Mouse (Mus musculus) hindbrain, embryonic 13.5 days (tissue): Measurements from ENCODE around the gene Mef2a. TPM values are rescaled to one million over a fixed set of nuclear protein-coding genes. Genes with fewer than 3 reads are reported as not detected.

Experiments
- ATAC-seq: fragments of 200-750 bp; cut with Nextera tagmentation; 2 replicates; pipeline ENCODE4 v1.8.0; 2017; ENCODE audit warnings: moderate TSS enrichment; ENCODE audit not compliant: low FRiP score
- H3K27ac ChIP-seq: fragments of 300-500 bp; sonication (generic); 2 replicates; pipeline ENCODE4 v1.5.1; 2015; ENCODE audit warnings: inconsistent platforms, mild to moderate bottlenecking, moderate library complexity
- H3K27me3 ChIP-seq: fragments of 300-500 bp; sonication (generic); 2 replicates; pipeline ENCODE4 v1.6.1; 2015; ENCODE audit warnings: mild to moderate bottlenecking, inconsistent platforms
- H3K36me3 ChIP-seq: fragments of 300-500 bp; sonication (generic); 2 replicates; pipeline ENCODE4 v1.6.1; 2015; ENCODE audit warnings: mild to moderate bottlenecking, inconsistent platforms
- H3K4me1 ChIP-seq: fragments of 300-500 bp; sonication (generic); replicated peaks from 2 replicates; pipeline ENCODE4 v1.6.1; 2015; ENCODE audit warnings: inconsistent platforms
- H3K4me2 ChIP-seq: fragments of 300-500 bp; sonication (generic); 2 replicates; pipeline ENCODE4 v1.6.1; 2015; ENCODE audit warnings: inconsistent platforms, mild to moderate bottlenecking, moderate library complexity
- H3K4me3 ChIP-seq: fragments of 300-500 bp; sonication (generic); 2 replicates; pipeline ENCODE4 v1.5.1; 2015; ENCODE audit warnings: mild to moderate bottlenecking, inconsistent platforms
- H3K9ac ChIP-seq: fragments of 300-500 bp; sonication (generic); 2 replicates; pipeline ENCODE4 v1.6.1; 2015; ENCODE audit warnings: mild to moderate bottlenecking, inconsistent platforms
- H3K9me3 ChIP-seq: fragments of 300-500 bp; sonication (generic); 2 replicates; pipeline ENCODE4 v1.6.1; 2016; ENCODE audit warnings: inconsistent platforms
- WGBS: fragments of 180-500 bp; shearing (Covaris S2); methylation state at CpG from one replicate; pipeline ENCODE4 v1.1.7; 2015; 5-methylcytosine and 5-hydroxymethylcytosine counted together
- polyA plus RNA-seq: library from polyadenylated mRNA; unstranded; fragments of >200 nt; fragmentation: Nextera tagmentation; extraction: Ambion mirVana; gene quantifications from 2 replicates; pipeline ENCODE4 v1.2.1, GENCODE M21; 2015

Gene Mef2a
- polyA plus RNA-seq, 1 experiment from 2014 or later: 37.8 TPM

GRCm38 (mm10) chr7:67213589-67213988 is 159.1 kb downstream of the Mef2a start:
- no peak for ATAC-seq
- Histone ChIP-seq H3K4me3 (no peak overlapping the region), H3K9me3 (no peaks in the 10 kb centered on the region), H3K27me3 (no peaks in the 10 kb centered on the region), H3K4me2 (no peak overlapping the region), H3K4me1 (peaks cover 7% of the 10 kb centered on the region; the same call in 1 of the 2 replicates), H3K27ac (no peak overlapping the region), H3K36me3 (no peaks in the 10 kb centered on the region), H3K9ac (no peak overlapping the region)
- WGBS: 96% methylated on average over 1 of the region's 1 CpGs

DNA sequence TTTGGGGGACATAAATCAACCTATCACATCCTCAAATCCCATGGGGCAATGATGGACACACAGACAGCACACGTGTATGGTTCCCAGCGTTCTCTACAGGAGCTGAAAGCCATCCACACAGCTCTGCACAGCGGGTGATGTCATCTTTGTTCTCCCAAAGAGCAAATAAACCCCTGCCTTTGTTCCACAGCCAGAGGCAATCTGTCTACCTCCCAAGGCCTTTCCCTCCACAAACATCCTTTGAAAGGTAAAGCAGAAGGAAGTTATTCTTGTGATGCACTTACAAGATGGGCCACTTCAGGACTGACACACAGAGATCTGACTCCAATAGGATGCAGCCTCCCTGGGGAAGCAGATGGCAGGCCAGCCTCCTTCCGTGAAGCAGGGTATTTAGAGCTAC is 160.7 kb downstream of the Mef2a start:
- Histone ChIP-seq H3K4me2 (no peak overlapping the region), H3K4me3 (no peak overlapping the region), H3K27me3 (no peaks in the 10 kb centered on the region), H3K4me1 (peaks cover 7% of the 10 kb centered on the region; the same call in 1 of the 2 replicates), H3K27ac (no peak overlapping the region), H3K9me3 (no peaks in the 10 kb centered on the region), H3K36me3 (no peaks in the 10 kb centered on the region), H3K9ac (no peak overlapping the region)
- no peak for ATAC-seq
- 29% methylated on average over 4 of the region's 4 CpGs for WGBS

- 15% methylated on average over 6 of the region's 6 CpGs for WGBS
- Histone ChIP-seq H3K4me1 (peaks cover 7% of the 10 kb centered on the region; the same call in 1 of the 2 replicates), H3K9me3 (no peaks in the 10 kb centered on the region), H3K9ac (no peak overlapping the region), H3K4me2 (no peak overlapping the region), H3K27ac (no peak overlapping the region), H3K36me3 (no peaks in the 10 kb centered on the region), H3K27me3 (no peaks in the 10 kb centered on the region), H3K4me3 (no peak overlapping the region)
- ATAC-seq: no peak
Measured at GRCm38 (mm10) chr7:67211341-67211740, 161.3 kb downstream of the Mef2a start.

GRCm38 (mm10) chr7:67210004-67210833 is 162.4 kb downstream of the Mef2a start:
- H3K9ac ChIP-seq: no peak overlapping the region
- H3K36me3 ChIP-seq: no peaks in the 10 kb centered on the region
- no peaks in the 10 kb centered on the region for H3K27me3 ChIP-seq
- H3K27ac ChIP-seq: no peak overlapping the region
- no peak overlapping the region for H3K4me2 ChIP-seq
- H3K9me3 ChIP-seq: no peaks in the 10 kb centered on the region
- WGBS: 68% methylated on average over 6 of the region's 6 CpGs
- H3K4me1 ChIP-seq: peaks cover 7% of the 10 kb centered on the region; the same call in 1 of the 2 replicates
- ATAC-seq: no peak
- H3K4me3 ChIP-seq: no peak overlapping the region

- Histone ChIP-seq H3K27me3 (no peaks in the 10 kb centered on the region), H3K4me2 (no peak overlapping the region), H3K9me3 (no peaks in the 10 kb centered on the region), H3K36me3 (no peaks in the 10 kb centered on the region), H3K4me3 (no peak overlapping the region), H3K9ac (no peak overlapping the region), H3K27ac (no peak overlapping the region), H3K4me1 (peaks cover 7% of the 10 kb centered on the region; the same call in 1 of the 2 replicates)
- ATAC-seq: no peak
- WGBS: 91% methylated on average over 1 of the region's 1 CpGs
Measured at GRCm38 (mm10) chr7:67208317-67208716, 164.3 kb downstream of the Mef2a start.

DNA sequence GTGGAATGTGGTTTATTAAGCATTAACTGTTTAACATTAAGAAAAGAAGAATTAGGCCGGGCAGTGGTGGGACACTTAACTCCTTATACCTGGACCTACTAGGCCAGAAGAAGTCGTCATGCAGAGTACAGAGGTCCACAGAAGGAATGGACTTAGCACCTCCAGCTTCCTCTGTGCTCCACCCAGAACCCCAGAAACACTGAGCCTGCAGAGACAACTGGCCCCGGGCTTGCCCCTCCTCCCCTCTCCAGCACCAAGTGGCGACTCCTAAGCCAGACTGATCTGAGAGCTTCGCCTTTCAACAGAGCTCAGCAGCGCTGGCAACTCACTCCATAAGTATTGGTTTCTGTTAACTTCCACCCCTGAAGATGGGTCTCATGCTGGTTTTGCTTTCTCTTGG is 165.0 kb downstream of the Mef2a start:
- Histone ChIP-seq H3K36me3 (no peaks in the 10 kb centered on the region), H3K4me1 (peaks cover 7% of the 10 kb centered on the region; the same call in 1 of the 2 replicates), H3K27ac (no peak overlapping the region), H3K4me3 (no peak overlapping the region), H3K4me2 (no peak overlapping the region), H3K27me3 (no peaks in the 10 kb centered on the region), H3K9me3 (no peaks in the 10 kb centered on the region), H3K9ac (no peak overlapping the region)
- ATAC-seq: no peak
- WGBS: 63% methylated on average over 6 of the region's 6 CpGs

GRCm38 (mm10) chr7:67206496-67206895 is 166.2 kb downstream of the Mef2a start:
- Histone ChIP-seq H3K9ac (no peak overlapping the region), H3K36me3 (no peaks in the 10 kb centered on the region), H3K27me3 (no peaks in the 10 kb centered on the region), H3K4me2 (no peak overlapping the region), H3K4me3 (no peak overlapping the region), H3K4me1 (no peaks in the 10 kb centered on the region), H3K9me3 (no peaks in the 10 kb centered on the region), H3K27ac (no peak overlapping the region)
- WGBS: 81% methylated on average over 10 of the region's 10 CpGs
- no peak for ATAC-seq

DNA sequence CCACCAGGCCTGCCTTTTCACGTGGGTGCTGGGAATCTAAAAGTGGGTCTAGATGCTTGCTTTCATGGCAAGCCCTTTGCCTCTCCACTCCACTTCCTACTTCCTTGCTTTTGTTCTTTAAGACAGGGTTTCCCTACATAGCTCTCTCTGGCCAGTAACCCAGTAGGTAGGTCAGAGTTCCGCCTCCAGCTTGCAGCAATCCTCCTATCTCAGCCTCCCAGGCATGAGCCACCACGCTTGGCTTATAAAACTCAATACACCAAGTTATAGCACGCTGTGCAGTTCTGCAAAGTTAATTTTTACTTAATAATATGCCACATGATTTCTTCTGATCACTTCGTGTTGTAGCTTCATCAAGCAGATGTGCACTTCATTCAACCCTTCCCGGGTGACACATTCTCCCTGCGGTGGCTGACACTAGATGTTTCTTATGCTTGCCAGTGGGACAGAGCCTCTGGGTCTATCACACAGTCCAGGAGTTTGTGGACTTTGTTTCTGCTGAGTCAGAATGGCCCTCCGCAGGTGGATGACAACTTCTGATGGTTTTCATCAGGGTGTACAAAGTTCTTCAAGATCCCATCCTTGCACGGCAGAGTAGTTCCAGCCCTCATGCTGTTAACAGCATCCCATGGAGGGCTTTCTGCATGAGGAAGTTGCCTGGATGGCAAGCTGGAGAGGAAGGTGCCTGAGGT is 166.8 kb downstream of the Mef2a start:
- H3K27ac ChIP-seq: no peak overlapping the region
- no peak overlapping the region for H3K9ac ChIP-seq
- ATAC-seq: no peak
- no peaks in the 10 kb centered on the region for H3K27me3 ChIP-seq
- H3K4me3 ChIP-seq: no peak overlapping the region
- H3K9me3 ChIP-seq: no peaks in the 10 kb centered on the region
- 91% methylated on average over 9 of the region's 9 CpGs for WGBS
- H3K4me2 ChIP-seq: no peak overlapping the region
- no peaks in the 10 kb centered on the region for H3K36me3 ChIP-seq
- H3K4me1 ChIP-seq: no peaks in the 10 kb centered on the region

DNA sequence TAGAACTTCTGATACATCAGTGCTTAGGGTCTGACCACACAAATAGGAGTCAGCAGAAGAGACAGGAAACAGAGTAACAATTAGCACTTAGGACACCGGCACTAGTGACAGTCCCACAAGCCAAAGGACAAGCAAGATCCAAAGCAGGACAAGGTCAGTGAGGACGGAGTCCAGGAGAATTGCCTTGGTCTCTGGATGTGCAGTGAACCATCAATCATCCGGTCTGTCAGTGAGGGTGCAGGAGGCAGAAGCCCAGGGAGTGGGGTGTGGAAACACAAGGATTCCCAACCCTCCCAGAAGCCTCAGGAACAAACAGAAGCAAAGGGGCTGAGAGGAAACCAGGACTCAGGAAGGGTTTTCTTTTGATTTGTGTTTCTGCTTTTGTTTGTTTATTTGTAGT is 169.0 kb downstream of the Mef2a start:
- WGBS: 71% methylated on average over 3 of the region's 3 CpGs
- Histone ChIP-seq H3K4me1 (no peaks in the 10 kb centered on the region), H3K9me3 (no peaks in the 10 kb centered on the region), H3K27ac (no peak overlapping the region), H3K27me3 (0 out of 2 replicates have a peak, but pooled peaks cover 4% of the 10 kb centered on the region), H3K9ac (no peak overlapping the region), H3K36me3 (no peaks in the 10 kb centered on the region), H3K4me2 (no peak overlapping the region), H3K4me3 (no peak overlapping the region)
- no peak for ATAC-seq

DNA sequence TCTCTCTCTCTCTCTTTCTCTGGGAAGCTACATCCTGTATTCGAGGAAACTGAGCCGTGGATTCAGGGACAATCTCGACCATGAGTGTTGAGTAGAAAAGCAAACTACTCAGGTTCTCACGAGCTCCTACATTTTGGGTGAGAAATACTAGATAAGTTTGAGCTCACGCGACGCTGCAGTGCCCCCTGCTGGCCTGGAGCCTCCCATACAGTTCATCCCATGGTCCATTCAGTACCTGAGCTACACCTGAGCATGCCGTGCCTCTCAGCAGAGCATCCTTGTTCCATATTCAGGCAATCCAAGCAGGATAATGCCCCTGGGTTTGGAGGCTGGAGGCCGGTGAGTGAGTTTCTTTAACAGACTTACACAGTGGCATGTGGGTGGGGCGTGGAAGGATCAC is 173.2 kb downstream of the Mef2a start:
- Histone ChIP-seq H3K9ac (no peak overlapping the region), H3K36me3 (no peaks in the 10 kb centered on the region), H3K27ac (no peak overlapping the region), H3K9me3 (no peaks in the 10 kb centered on the region), H3K4me2 (no peak overlapping the region), H3K27me3 (0 out of 2 replicates have a peak, but pooled peaks cover 4% of the 10 kb centered on the region), H3K4me1 (no peaks in the 10 kb centered on the region), H3K4me3 (no peak overlapping the region)
- ATAC-seq: no peak; the same call in 1 of the 2 replicates
- WGBS: 23% methylated on average over 10 of the region's 10 CpGs

GRCm38 (mm10) chr7:67183786-67184185 is 188.9 kb downstream of the Mef2a start:
- ATAC-seq: no peak
- no peaks in the 10 kb centered on the region for H3K36me3 ChIP-seq
- H3K4me3 ChIP-seq: no peak overlapping the region
- no peak overlapping the region for H3K27ac ChIP-seq
- H3K9ac ChIP-seq: no peak overlapping the region
- no peaks in the 10 kb centered on the region for H3K4me1 ChIP-seq
- 3% methylated on average over 4 of the region's 4 CpGs for WGBS
- H3K27me3 ChIP-seq: no peaks in the 10 kb centered on the region
- H3K4me2 ChIP-seq: no peak overlapping the region
- no peaks in the 10 kb centered on the region for H3K9me3 ChIP-seq
